Mouse (Mus musculus): ENCODE data around the gene Grk2. TPM values are rescaled to one million over a fixed set of nuclear protein-coding genes. Genes with fewer than 3 reads are reported as not detected.

Grk2 gene
- polyA plus RNA-seq (2015; fragmentation: Nextera tagmentation; extraction: Ambion mirVana) = 12.7 and 15.0 TPM in 2 replicates

DNA sequence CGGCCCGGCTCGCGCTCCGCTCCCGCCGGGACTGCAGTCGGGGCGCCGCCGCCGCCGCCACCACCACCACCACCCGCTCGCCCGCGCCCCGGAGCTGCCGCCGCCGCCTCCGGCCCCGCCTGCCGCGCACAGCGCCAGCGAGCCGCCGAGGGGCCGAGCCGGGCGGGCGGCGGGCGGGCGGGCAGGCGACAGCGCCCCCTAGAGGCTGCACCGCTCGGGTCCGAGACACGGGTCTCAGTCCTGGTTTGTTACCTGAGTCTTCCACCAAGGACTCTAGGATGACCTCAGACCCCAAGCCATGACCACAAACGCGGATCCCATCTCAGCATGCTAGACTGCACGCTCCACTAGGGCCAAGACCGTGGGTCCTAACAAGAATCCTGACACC lies at the start of gene Grk2:
TSS of gene Grk2 (minus strand) at position 33 of the 388 bp plus-strand sequence.

DNA sequence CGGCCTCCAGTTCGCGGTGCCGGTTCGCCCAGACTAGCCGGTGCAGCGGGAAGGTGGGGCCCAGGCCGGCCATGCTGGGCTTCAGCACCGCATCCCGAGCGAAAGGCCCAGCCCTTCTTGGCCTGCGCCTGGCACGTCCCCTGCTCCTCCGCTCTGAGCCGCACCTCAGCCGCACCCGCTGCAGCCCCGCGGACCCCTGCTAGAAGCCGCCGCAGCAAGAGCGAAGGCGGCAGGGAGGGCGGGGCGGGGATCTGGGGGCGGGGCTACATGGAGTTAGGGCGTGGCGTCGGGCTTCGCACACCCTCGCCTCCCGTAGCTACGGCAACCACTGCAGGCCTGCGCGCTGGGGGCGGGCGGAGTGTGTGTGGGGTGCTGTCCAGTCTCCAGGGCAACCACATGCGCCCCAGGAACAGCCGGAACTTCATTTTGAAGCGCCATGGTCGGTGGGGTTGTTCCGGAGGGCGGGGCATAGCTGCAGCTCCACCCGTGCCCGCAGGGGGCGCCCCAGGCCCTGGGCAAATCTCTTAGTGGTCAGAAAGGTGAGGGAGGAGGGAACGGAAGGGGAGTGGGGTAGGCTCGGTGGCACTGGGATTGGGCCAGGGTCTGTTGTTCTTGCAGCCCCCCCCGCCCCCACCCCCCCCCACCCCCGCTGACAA lies 23.0 kb downstream of the Grk2 start, which contains the start of gene Ankrd13d:
TSS of gene Ankrd13d (minus strand) at position 240 of the 656 bp plus-strand sequence.

DNA sequence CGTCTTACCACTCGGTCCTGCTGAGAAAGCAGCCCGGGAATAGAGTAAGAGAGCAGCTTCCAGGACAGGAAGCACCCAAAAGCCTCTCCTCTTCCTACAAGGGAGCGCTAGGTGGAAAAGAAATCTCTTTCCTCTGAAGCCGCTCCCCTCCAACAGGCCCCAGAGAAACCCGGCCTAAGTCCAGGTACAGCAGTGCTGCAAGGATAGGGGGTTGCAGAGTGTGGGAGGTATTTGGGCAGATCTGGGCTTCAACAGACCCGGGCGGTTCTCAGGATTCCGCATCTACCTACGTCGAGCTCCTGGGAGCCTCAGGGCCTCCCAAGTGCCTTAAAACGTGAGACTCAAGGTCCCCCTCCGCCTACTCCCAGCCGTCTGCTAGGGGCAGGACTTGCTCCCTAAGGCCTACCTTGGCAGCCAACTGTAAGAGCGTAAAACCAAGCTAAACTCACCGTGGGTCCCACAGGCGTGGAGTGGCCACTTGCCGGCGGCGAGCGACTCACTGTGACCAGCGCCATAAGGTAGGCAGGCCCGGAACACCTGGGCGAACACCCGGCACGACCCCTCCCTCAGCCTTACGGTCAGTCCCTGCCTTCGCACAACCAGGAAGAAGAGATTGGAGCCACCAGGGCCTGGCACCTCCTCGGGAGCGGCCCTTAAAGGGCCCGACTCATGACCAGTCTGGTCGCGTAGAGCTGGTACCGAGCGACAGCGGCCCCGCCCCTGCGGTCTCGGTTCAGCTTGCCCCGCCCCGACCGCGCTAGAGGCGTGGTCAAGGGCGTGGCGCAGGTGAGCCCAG lies 37.3 kb downstream of the Grk2 start, which contains the start of gene Ssh3:
TSS of gene Ssh3 (minus strand) at position 615 of the 796 bp plus-strand sequence.

Small RNA genes within 50 kb of the gene (microRNA-seq; reads per million reads assigned to microRNA genes)
- gene Mir6985 = 0.93 reads per million

Other genes starting within 250 kb of the Grk2 start
- 0.33 and 0.52 TPM in 2 replicates for gene Gstp3, start 246.7 kb downstream of the Grk2 start, polyA plus RNA-seq (2015; fragmentation: Nextera tagmentation; extraction: Ambion mirVana)
- not detected in 2 replicates for gene Cabp2, start 224.6 kb downstream of the Grk2 start, polyA plus RNA-seq (2015; fragmentation: Nextera tagmentation; extraction: Ambion mirVana)
- gene Cdk2ap2, start 209.0 kb downstream of the Grk2 start, polyA plus RNA-seq (2015; fragmentation: Nextera tagmentation; extraction: Ambion mirVana) = 75.9 and 93.8 TPM in 2 replicates
- 10.2 and 13.2 TPM in 2 replicates for gene Pitpnm1, start 206.2 kb downstream of the Grk2 start, polyA plus RNA-seq (2015; fragmentation: Nextera tagmentation; extraction: Ambion mirVana)
- gene Aip, start 180.4 kb downstream of the Grk2 start, polyA plus RNA-seq (2015; fragmentation: Nextera tagmentation; extraction: Ambion mirVana) = 76.9 and 77.9 TPM in 2 replicates
- gene Gpr152, start 166.4 kb downstream of the Grk2 start, polyA plus RNA-seq (2015; fragmentation: Nextera tagmentation; extraction: Ambion mirVana) = not detected in 2 replicates
- 0.28 and 0.41 TPM in 2 replicates for gene Cabp4, start 162.2 kb downstream of the Grk2 start, polyA plus RNA-seq (2015; fragmentation: Nextera tagmentation; extraction: Ambion mirVana)
- 130 and 133 TPM in 2 replicates for gene Coro1b, start 157.6 kb downstream of the Grk2 start, polyA plus RNA-seq (2015; fragmentation: Nextera tagmentation; extraction: Ambion mirVana)
- gene Ptprcap, start 152.6 kb downstream of the Grk2 start, polyA plus RNA-seq (2015; fragmentation: Nextera tagmentation; extraction: Ambion mirVana) = 0.54 and 0.65 TPM in 2 replicates
- 28.6 and 31.4 TPM in 2 replicates for gene Rps6kb2, start 142.9 kb downstream of the Grk2 start, polyA plus RNA-seq (2015; fragmentation: Nextera tagmentation; extraction: Ambion mirVana)
- gene Carns1, start 130.7 kb downstream of the Grk2 start, polyA plus RNA-seq (2015; fragmentation: Nextera tagmentation; extraction: Ambion mirVana) = 5.8 and 7.8 TPM in 2 replicates
- gene Tbc1d10c, start 114.9 kb downstream of the Grk2 start, polyA plus RNA-seq (2015; fragmentation: Nextera tagmentation; extraction: Ambion mirVana) = 1.3 and 1.5 TPM in 2 replicates
- 476 and 486 TPM in 2 replicates for gene Ppp1ca, start 114.2 kb downstream of the Grk2 start, polyA plus RNA-seq (2015; fragmentation: Nextera tagmentation; extraction: Ambion mirVana)
- 12.6 and 15.8 TPM in 2 replicates for gene Rad9a, start 104.6 kb downstream of the Grk2 start, polyA plus RNA-seq (2015; fragmentation: Nextera tagmentation; extraction: Ambion mirVana)
- 1.8 TPM in 2 replicates for gene Clcf1, start 92.0 kb downstream of the Grk2 start, polyA plus RNA-seq (2015; fragmentation: Nextera tagmentation; extraction: Ambion mirVana)
- not detected in 2 replicates for gene AC109138.7, start 91.9 kb downstream of the Grk2 start, polyA plus RNA-seq (2015; fragmentation: Nextera tagmentation; extraction: Ambion mirVana)
- 44.5 and 63.8 TPM in 2 replicates for gene Pold4, start 74.3 kb downstream of the Grk2 start, polyA plus RNA-seq (2015; fragmentation: Nextera tagmentation; extraction: Ambion mirVana)
- 19.2 and 19.3 TPM in 2 replicates for gene Ssh3, start 37.0 kb downstream of the Grk2 start, polyA plus RNA-seq (2015; fragmentation: Nextera tagmentation; extraction: Ambion mirVana)
- gene Ankrd13d, start 23.1 kb downstream of the Grk2 start, polyA plus RNA-seq (2015; fragmentation: Nextera tagmentation; extraction: Ambion mirVana) = 7.9 and 8.3 TPM in 2 replicates
- 18.6 and 21.3 TPM in 2 replicates for gene Kdm2a, start 92.1 kb upstream of the Grk2 start, polyA plus RNA-seq (2015; fragmentation: Nextera tagmentation; extraction: Ambion mirVana)
- gene Rhod, start 133.2 kb upstream of the Grk2 start, polyA plus RNA-seq (2015; fragmentation: Nextera tagmentation; extraction: Ambion mirVana) = 25.0 and 28.7 TPM in 2 replicates
- gene Syt12, start 171.2 kb upstream of the Grk2 start, polyA plus RNA-seq (2015; fragmentation: Nextera tagmentation; extraction: Ambion mirVana) = 0.64 and 0.74 TPM in 2 replicates
- not detected in 2 replicates for gene 2010003K11Rik, start 192.4 kb upstream of the Grk2 start, polyA plus RNA-seq (2015; fragmentation: Nextera tagmentation; extraction: Ambion mirVana)
- 5.5 and 6.2 TPM in 2 replicates for gene Pcx, start 204.2 kb upstream of the Grk2 start, polyA plus RNA-seq (2015; fragmentation: Nextera tagmentation; extraction: Ambion mirVana)

Data from urinary bladder, postnatal 0 days (tissue).